Mouse (Mus musculus) bone marrow, adult 2 months (tissue): Measurements from ENCODE around the gene Borcs6.

Source experiments
- CTCF ChIP-seq: fragments of 200-500 bp; IDR thresholded peaks from 2 replicates; pipeline ENCODE4 v1.5.1; 2011; ENCODE audit warnings: low read length, control low read depth; ENCODE audit not compliant: control insufficient read depth, insufficient read depth
- POLR2A ChIP-seq: fragments of 200-500 bp; IDR thresholded peaks from 2 replicates; pipeline ENCODE4 v1.6.1; 2011; ENCODE audit warnings: low read depth, mild to moderate bottlenecking, control low read depth, low read length, borderline replicate concordance; ENCODE audit not compliant: control insufficient read depth

DNA sequence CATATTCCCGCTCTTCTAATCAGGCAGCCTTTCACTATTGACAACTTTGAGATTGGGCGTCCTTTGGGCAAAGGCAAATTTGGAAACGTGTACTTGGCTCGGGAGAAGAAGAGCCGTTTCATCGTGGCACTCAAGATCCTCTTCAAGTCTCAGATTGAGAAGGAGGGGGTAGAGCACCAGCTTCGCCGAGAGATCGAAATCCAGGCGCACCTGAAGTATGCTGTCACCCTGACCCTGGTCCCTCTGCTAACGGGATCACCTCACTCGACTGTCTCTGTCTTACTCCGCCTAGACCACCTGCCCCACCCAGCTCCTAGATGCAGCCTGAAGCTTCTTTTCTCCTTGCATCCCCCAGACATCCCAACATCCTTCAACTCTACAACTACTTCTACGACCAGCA lies 11.4 kb upstream of the Borcs6 start:
- TF ChIP-seq POLR2A = no peak
- TF ChIP-seq CTCF = no peak
